Mouse (Mus musculus): ENCODE results near the gene Csgalnact2. TPM values are rescaled to one million over a fixed set of nuclear protein-coding genes. Genes with fewer than 3 reads are reported as not detected.

Csgalnact2 gene
- polyA plus RNA-seq, 1 experiment from 2014 or later, result 19.9 TPM

DNA sequence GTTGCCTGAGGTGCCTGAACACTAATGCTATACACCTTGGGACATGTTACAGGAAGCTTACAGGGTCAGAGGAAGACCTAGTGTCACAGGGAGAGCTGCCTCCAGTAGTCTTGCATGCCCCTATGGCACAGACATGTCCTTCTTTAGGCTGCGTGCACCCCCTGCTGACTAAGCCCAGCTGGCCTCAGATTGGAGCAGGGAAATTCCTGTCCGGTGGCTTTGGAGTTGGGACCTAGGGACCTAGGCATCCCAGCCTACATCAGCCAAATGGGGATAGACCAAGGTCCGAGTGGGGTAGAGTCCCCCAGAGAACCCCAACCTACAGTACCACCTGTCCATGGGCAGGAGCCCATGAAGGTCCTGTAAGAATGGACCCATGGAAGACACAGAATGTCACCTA is 56.6 kb downstream of the Csgalnact2 start:
- no peak for ATAC-seq (ENCODE audit: insufficient number of reproducible peaks, low FRiP score, low TSS enrichment, low read depth)
- no peaks in the 10 kb centered on the region for H3K9me3 ChIP-seq
- 56% methylated on average over 3 of the region's 3 CpGs for WGBS

DNA sequence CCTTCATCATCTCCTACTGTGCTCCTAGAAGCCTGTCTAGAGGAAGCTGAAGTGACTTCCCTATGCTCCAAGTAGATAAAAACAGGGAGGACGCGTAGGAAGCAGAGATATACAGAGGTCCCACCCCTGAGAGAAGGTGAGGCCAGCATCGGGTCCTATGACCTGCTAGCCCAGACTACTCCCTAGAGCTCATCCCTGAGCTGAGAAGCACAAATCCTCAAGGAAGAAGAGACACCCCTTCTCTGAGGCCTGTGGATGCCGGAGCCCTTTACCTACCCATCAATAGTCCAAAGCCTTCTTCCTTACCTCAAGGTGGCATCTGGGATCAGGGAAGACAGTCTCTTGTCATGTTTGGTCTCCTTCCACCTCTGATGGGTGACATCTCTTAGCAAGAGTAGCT is 58.2 kb downstream of the Csgalnact2 start:
- H3K9me3 ChIP-seq, result no peaks in the 10 kb centered on the region
- no peaks in the 10 kb centered on the region for H3K36me3 ChIP-seq
- H3K4me3 ChIP-seq, result no peak overlapping the region
- WGBS, result 95% methylated on average over 4 of the region's 4 CpGs
- H3K4me1 ChIP-seq, result no peaks in the 10 kb centered on the region
- no peak for ATAC-seq (ENCODE audit: insufficient number of reproducible peaks, low FRiP score, low TSS enrichment, low read depth)
- no peak overlapping the region for H3K4me2 ChIP-seq
- H3K9ac ChIP-seq, result no peak overlapping the region
- H3K27me3 ChIP-seq, result no peaks in the 10 kb centered on the region
- no peak overlapping the region for H3K27ac ChIP-seq

More for the DNA sequence above, 56.6 kb downstream of the Csgalnact2 start:
- no peak overlapping the region for H3K9ac ChIP-seq
- no peak overlapping the region for H3K4me3 ChIP-seq
- no peak overlapping the region for H3K27ac ChIP-seq
- no peak overlapping the region for H3K4me2 ChIP-seq
- H3K27me3 ChIP-seq, result no peaks in the 10 kb centered on the region
- no peaks in the 10 kb centered on the region for H3K36me3 ChIP-seq
- H3K4me1 ChIP-seq, result no peaks in the 10 kb centered on the region

DNA sequence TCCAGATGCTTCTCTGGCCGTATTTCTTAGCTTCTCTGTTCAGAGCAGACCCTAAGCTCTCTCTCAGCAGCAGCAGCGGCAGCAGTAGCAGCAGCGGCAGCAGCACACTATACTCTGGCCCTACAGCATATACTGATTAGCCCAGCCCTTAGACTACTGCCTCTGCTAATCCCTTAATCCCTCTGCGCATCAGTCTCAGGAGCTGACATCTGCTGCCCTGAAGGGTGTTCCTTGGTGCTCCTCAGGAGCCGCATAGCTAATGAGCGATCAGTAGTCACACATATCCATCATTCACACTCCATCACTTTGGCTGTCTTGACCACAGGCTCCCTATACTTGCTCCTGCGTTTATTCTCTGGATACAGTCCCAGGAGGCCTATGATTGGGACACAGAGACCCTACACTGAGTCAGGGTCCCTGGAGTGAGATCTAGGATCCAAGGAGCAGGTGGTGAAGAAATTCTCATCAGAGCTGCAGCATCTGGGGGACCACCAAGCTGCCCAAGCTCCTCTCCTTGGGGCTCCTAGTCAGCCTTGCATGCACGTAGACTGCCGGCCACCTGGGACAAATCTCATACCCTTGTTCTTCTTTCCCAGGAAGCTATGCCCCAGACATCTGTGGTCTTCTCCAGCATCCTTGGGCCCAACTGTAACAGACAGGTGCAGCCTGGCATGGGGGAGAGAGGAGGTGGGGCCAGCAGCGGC is 59.0 kb downstream of the Csgalnact2 start:
- H3K4me2 ChIP-seq, result no peak overlapping the region
- no peaks in the 10 kb centered on the region for H3K4me1 ChIP-seq
- WGBS, result 57% methylated on average over 10 of the region's 10 CpGs

DNA sequence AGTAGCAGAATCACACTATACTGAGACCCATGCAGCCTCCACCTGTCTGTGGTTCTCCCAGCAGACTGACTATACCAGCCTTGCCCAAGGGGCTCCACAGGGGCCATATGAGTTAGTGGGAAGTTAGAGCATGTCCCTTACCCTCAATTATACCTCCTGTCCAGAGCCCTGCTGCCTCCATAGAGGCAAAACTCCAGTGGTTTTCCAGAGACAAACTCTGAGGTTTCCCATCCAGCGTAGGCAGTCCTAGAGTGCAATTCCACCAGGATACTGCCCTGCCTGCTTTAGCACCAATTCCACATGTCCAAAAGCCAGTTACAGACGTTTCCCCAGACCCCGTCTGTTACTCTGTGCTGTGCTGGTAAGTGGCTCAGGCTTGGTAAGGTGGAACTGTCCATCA is 59.6 kb downstream of the Csgalnact2 start:
- no peak overlapping the region for H3K9ac ChIP-seq
- no peaks in the 10 kb centered on the region for H3K36me3 ChIP-seq
- H3K4me1 ChIP-seq, result no peaks in the 10 kb centered on the region
- H3K9me3 ChIP-seq, result no peaks in the 10 kb centered on the region
- H3K27ac ChIP-seq, result no peak overlapping the region
- WGBS, result 42% methylated on average over 3 of the region's 3 CpGs
- no peak overlapping the region for H3K4me3 ChIP-seq
- H3K4me2 ChIP-seq, result no peak overlapping the region
- H3K27me3 ChIP-seq, result no peaks in the 10 kb centered on the region
- no peak for ATAC-seq (ENCODE audit: insufficient number of reproducible peaks, low FRiP score, low TSS enrichment, low read depth)

More for the DNA sequence above, 59.0 kb downstream of the Csgalnact2 start:
- no peaks in the 10 kb centered on the region for H3K36me3 ChIP-seq
- no peak overlapping the region for H3K9ac ChIP-seq
- H3K27ac ChIP-seq, result no peak overlapping the region
- ATAC-seq (ENCODE audit: insufficient number of reproducible peaks, low FRiP score, low TSS enrichment, low read depth), result no peak
- no peaks in the 10 kb centered on the region for H3K9me3 ChIP-seq
- H3K27me3 ChIP-seq, result no peaks in the 10 kb centered on the region
- H3K4me3 ChIP-seq, result no peak overlapping the region

DNA sequence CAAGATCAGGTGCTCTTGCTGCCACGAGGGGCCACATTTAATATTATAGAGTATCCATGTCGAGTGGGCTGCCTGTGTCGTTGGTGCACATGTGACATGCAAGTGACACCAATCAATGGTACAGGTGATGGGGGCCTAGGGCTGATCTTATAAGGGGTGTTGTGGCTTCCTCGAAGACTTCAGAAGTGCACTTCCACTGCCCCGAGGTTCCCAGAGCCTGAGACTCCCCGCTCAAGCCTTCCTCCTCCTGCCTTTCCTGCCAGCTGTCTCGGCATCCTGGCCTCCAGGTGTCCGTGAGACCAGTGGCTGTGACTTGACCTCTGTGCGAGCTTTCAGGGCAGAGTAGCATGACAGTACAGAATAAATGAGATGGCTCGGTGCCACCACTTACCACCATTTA is 60.2 kb downstream of the Csgalnact2 start:
- H3K4me3 ChIP-seq, result no peak overlapping the region
- no peak for ATAC-seq (ENCODE audit: insufficient number of reproducible peaks, low FRiP score, low TSS enrichment, low read depth)

DNA sequence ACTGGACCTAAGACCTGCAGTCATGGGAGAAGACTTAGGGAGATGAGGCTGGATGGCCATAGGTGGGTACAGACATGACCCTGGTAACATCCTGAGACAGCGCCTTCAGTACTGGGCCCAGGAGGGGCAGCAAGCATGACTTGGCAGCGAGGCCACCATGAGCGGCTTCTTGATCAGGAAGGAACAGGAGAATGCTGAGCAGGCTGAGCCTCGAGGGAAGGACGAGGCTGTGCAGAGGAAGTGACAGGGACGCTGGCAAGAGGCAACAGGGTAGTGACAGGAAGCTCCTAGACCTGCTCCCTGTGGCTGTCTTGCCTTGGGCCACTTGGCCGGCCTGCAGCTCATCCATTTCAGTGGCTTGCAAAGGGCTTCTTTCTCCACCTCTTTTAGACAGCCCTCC is 61.5 kb downstream of the Csgalnact2 start:
- Histone ChIP-seq H3K4me3 (no peak overlapping the region), H3K9me3 (no peaks in the 10 kb centered on the region), H3K4me1 (peaks cover 3% of the 10 kb centered on the region; the same call in 1 of the 2 replicates), H3K27me3 (no peaks in the 10 kb centered on the region), H3K27ac (no peak overlapping the region), H3K36me3 (no peaks in the 10 kb centered on the region), H3K4me2 (no peak overlapping the region), H3K9ac (no peak overlapping the region)
- WGBS, result 81% methylated on average over 7 of the region's 7 CpGs
- ATAC-seq (ENCODE audit: insufficient number of reproducible peaks, low FRiP score, low TSS enrichment, low read depth), result no peak

More for the DNA sequence above, 60.2 kb downstream of the Csgalnact2 start:
- H3K27ac ChIP-seq, result no peak overlapping the region
- H3K9ac ChIP-seq, result no peak overlapping the region
- H3K4me1 ChIP-seq, result peaks cover 3% of the 10 kb centered on the region; the same call in 1 of the 2 replicates
- H3K4me2 ChIP-seq, result no peak overlapping the region
- no peaks in the 10 kb centered on the region for H3K36me3 ChIP-seq
- 52% methylated on average over 10 of the region's 10 CpGs for WGBS
- H3K27me3 ChIP-seq, result no peaks in the 10 kb centered on the region
- H3K9me3 ChIP-seq, result no peaks in the 10 kb centered on the region

DNA sequence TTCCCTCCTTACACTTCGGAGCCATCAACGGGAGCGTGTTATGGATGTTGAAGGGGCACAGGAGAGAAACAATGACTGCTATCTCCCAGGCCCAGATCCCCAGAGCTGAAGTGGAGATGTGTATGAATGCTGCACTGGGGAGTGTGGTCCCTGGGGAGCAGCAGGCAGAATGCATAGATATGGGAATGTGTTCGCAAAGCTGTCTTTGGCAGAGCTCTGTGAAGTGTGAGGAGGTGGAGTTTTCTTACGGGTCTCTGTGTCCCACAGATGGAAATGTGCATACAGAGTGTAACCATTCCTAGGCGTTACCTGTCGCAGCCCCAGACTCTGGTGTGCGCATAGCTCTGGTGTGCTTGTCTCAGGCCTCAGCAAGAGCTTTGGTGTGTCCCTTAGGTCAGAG is 62.2 kb downstream of the Csgalnact2 start:
- no peak overlapping the region for H3K9ac ChIP-seq
- H3K27ac ChIP-seq, result no peak overlapping the region
- H3K9me3 ChIP-seq, result no peaks in the 10 kb centered on the region
- 84% methylated on average over 8 of the region's 8 CpGs for WGBS
- H3K4me1 ChIP-seq, result peaks cover 3% of the 10 kb centered on the region; the same call in 1 of the 2 replicates
- H3K27me3 ChIP-seq, result no peaks in the 10 kb centered on the region
- no peak overlapping the region for H3K4me3 ChIP-seq
- no peak; the same call in 1 of the 2 replicates for ATAC-seq (ENCODE audit: insufficient number of reproducible peaks, low FRiP score, low TSS enrichment, low read depth)
- H3K4me2 ChIP-seq, result no peak overlapping the region
- no peaks in the 10 kb centered on the region for H3K36me3 ChIP-seq

DNA sequence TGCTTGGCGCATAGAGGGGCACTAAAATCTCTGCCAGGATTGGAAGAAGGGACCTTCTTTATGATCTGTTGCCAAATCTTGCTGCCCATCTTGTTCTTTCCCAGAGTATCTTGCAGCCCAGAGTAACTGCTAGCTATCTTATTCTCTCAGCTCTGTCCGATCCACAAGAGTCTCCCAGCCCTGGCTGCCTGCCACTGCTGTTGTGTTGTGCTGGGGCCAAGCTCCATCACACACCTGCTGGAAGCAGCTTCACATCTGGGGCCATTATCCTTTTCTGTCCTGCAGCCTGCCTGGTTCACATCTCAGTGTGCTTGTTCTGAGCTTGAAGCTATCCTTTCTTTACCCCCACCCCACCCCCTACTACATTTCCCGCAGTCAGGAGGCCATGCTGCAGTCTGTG is 62.7 kb downstream of the Csgalnact2 start:
- WGBS, result 65% methylated on average over 3 of the region's 3 CpGs
- no peak for ATAC-seq (ENCODE audit: insufficient number of reproducible peaks, low FRiP score, low TSS enrichment, low read depth)
- H3K4me3 ChIP-seq, result no peak overlapping the region
- H3K9ac ChIP-seq, result no peak overlapping the region
- no peak overlapping the region for H3K27ac ChIP-seq
- no peak overlapping the region for H3K4me2 ChIP-seq
- peaks cover 3% of the 10 kb centered on the region; the same call in 1 of the 2 replicates for H3K4me1 ChIP-seq
- no peaks in the 10 kb centered on the region for H3K36me3 ChIP-seq
- H3K9me3 ChIP-seq, result no peaks in the 10 kb centered on the region
- H3K27me3 ChIP-seq, result no peaks in the 10 kb centered on the region

DNA sequence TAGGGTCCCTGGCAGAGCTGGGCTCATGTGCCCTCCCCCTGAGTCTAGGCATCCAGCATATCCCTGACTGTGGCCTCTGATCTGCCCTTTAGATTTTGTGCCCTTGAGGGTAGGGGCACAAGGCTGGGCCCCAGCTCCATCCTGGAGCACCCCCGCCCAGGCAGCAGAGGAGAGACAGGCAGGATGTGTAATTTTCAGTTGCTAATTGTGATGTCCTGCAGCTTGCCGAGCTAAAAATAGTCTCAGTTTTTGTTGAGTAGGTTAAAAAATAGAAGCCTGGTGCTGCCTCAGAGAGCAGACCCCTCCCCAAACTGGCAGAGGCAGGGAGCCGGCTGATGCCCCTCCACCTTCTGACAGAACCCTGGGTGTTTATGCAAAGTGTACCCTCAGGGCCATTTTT is 64.8 kb downstream of the Csgalnact2 start:
- ATAC-seq (ENCODE audit: insufficient number of reproducible peaks, low FRiP score, low TSS enrichment, low read depth), result no peak
- 40% methylated on average over 3 of the region's 3 CpGs for WGBS

DNA sequence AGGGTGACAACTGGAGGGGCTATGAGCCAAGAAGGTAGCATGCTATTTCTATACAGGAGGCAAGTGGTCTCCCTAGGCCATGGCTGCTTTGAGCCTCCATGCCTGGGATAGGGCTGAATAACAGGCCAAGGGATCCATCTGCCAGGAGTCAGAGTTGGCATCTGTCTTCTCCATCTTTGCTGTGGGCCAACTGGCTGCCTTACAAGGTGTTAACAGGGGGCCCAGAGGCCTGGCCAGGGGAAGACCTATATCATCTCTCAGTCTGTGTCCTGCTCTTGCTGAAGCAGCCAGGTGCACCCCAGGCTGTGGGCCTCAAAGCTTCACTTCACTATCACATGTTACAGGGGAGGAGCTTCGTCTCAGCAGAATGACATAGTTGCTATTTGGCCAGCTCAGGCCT is 66.8 kb downstream of the Csgalnact2 start:
- no peak overlapping the region for H3K9ac ChIP-seq
- H3K9me3 ChIP-seq, result no peaks in the 10 kb centered on the region
- WGBS, result 61% methylated on average over 1 of the region's 1 CpGs
- H3K4me3 ChIP-seq, result no peak overlapping the region
- peaks cover 11% of the 10 kb centered on the region for H3K27me3 ChIP-seq
- no peak overlapping the region for H3K27ac ChIP-seq
- H3K36me3 ChIP-seq, result no peaks in the 10 kb centered on the region
- ATAC-seq (ENCODE audit: insufficient number of reproducible peaks, low FRiP score, low TSS enrichment, low read depth), result no peak
- peaks cover 3% of the 10 kb centered on the region; the same call in 1 of the 2 replicates for H3K4me1 ChIP-seq
- no peak overlapping the region for H3K4me2 ChIP-seq

More for the DNA sequence above, 64.8 kb downstream of the Csgalnact2 start:
- Histone ChIP-seq H3K4me2 (no peak overlapping the region), H3K9me3 (no peaks in the 10 kb centered on the region), H3K27me3 (no peaks in the 10 kb centered on the region), H3K4me1 (peaks cover 3% of the 10 kb centered on the region; the same call in 1 of the 2 replicates), H3K27ac (no peak overlapping the region), H3K36me3 (no peaks in the 10 kb centered on the region), H3K9ac (no peak overlapping the region), H3K4me3 (no peak overlapping the region)

DNA sequence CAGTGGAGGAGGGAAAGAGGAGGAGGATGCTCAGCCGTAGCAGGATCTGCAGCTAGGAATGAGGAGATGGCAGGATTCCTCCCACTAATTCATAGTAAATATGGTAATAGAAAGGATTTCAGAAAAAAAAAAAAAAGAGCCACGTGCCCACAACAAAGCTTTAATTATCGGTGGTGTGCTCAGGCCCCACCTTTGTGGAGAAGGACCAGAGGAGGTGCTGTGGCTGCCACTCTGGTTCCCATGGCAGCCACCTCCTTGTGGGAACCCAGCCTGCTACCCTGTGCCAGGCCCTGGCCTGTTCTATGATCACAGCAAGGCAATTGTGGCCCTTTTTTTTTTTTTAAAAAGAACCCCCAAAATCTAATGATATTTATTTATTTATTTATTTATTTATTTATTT is 67.5 kb downstream of the Csgalnact2 start:
- H3K4me1 ChIP-seq, result peaks cover 6% of the 10 kb centered on the region
- H3K27me3 ChIP-seq, result peaks cover 18% of the 10 kb centered on the region
- no peak overlapping the region for H3K4me3 ChIP-seq
- no peaks in the 10 kb centered on the region for H3K36me3 ChIP-seq
- H3K9me3 ChIP-seq, result no peaks in the 10 kb centered on the region
- H3K4me2 ChIP-seq, result no peak overlapping the region
- no peak for ATAC-seq (ENCODE audit: insufficient number of reproducible peaks, low FRiP score, low TSS enrichment, low read depth)
- no peak overlapping the region for H3K9ac ChIP-seq
- no peak overlapping the region for H3K27ac ChIP-seq
- WGBS, result 77% methylated on average over 3 of the region's 3 CpGs

DNA sequence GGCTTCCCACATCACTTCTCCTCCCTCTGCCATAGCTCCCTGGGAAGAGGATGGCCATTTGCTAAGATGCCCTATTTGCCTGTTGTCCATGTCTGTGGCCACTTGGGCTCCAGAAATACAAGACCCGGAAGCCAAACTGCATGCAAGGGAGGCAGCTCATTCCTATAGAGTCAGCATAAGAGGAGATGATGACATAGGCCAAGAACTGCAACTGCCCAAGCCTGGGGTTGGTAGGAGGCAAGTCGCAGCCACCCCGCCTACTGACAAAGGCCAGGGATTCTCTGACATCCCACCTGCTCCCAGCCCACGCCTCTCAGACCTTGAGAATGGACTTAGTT is 68.0 kb downstream of the Csgalnact2 start:
- no peak for ATAC-seq (ENCODE audit: insufficient number of reproducible peaks, low FRiP score, low TSS enrichment, low read depth)
- Histone ChIP-seq H3K9ac (no peak overlapping the region), H3K4me3 (no peak overlapping the region), H3K4me1 (peaks cover 10% of the 10 kb centered on the region), H3K27me3 (peaks cover 23% of the 10 kb centered on the region), H3K27ac (no peak overlapping the region), H3K9me3 (no peaks in the 10 kb centered on the region), H3K4me2 (no peak overlapping the region), H3K36me3 (no peaks in the 10 kb centered on the region)
- 85% methylated on average over 4 of the region's 4 CpGs for WGBS
